ENCODE assay signal across 8 mouse cellular contexts in the genomic region with DNA sequence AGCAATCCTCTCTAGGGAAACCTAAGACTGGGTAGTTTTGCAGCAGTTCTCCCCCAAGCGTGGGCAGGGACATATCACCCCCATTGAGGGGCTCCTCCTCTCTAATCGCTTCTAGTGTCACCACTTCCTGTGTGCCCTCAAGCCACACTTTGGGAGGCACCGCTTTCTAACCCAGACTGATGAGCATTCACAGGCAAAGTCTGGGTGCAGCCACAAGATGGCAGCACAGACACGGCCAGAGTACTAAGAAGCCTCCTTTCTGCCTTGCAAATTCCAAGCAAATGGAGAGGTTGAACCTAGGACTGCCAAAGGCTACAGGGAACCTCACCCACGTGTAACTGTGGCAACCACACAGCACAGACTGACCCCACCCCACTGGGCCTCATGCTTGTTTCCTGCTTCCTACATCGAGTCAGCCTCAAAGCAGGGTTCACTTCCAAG. TPM values are rescaled to one million over a fixed set of nuclear protein-coding genes. Genes with fewer than 3 reads are reported as not detected.
A peak's percentile ranks its signal among the peaks of the same experiment; 100 is the strongest.
DNase-seq lines count a peak whose midpoint lies in the region; ATAC-seq and TF ChIP-seq lines count a peak whose summit lies in the region.

No protein-coding gene starts in this region.

- peak; percentile 97 for TF ChIP-seq CTCF in forebrain, postnatal 0 days (IDR thresholded peaks at IDR 0.05; ENCODE audit: low read depth)

- peaks cover 6% of the 10 kb centered on the region; the same call in 1 of the 2 replicates for H3K27me3 ChIP-seq in forebrain, postnatal 0 days (ENCODE audit: insufficient read depth, low read length)
- H3K27me3 ChIP-seq in hindbrain, embryonic 10.5 days (ENCODE audit: insufficient read depth, poor library complexity, severe bottlenecking): peaks cover 43% of the 10 kb centered on the region

- no peaks in the 10 kb centered on the region for H3K9me3 ChIP-seq in forebrain, postnatal 0 days (ENCODE audit: low read length)
- H3K9me3 ChIP-seq in hindbrain, embryonic 10.5 days: no peaks in the 10 kb centered on the region

- H3K9ac ChIP-seq in forebrain, postnatal 0 days: no peak overlapping the region

- H3K27ac ChIP-seq in forebrain, postnatal 0 days (ENCODE audit: low read depth, low read length): no peak overlapping the region
- peak overlapping the region; percentile 64 for H3K27ac ChIP-seq in hindbrain, embryonic 10.5 days

- no peak overlapping the region for H3K4me2 ChIP-seq in forebrain, postnatal 0 days (ENCODE audit: low read depth)

- peak; percentile 87 for ATAC-seq in forebrain, postnatal 0 days

- H3K4me3 ChIP-seq in forebrain, postnatal 0 days (ENCODE audit: low read depth, low read length): no peak overlapping the region
- peak overlapping the region; percentile 24 for H3K4me3 ChIP-seq in hindbrain, embryonic 10.5 days

- H3K36me3 ChIP-seq in forebrain, postnatal 0 days (ENCODE audit: insufficient read depth): peaks cover 6% of the 10 kb centered on the region
- H3K36me3 ChIP-seq in hindbrain, embryonic 10.5 days: peaks cover 2% of the 10 kb centered on the region

- no peaks in the 10 kb centered on the region for H3K4me1 ChIP-seq in forebrain, postnatal 0 days (ENCODE audit: insufficient read depth)
- H3K4me1 ChIP-seq in hindbrain, embryonic 10.5 days (replicated peaks): peaks cover 34% of the 10 kb centered on the region

- DNase-seq in MEL-GATA-1-ER (ENCODE audit: extremely low read depth, low read depth): peak; percentile 90
- peak; percentile 85 to 90 for DNase-seq in cerebellum, adult 18-20 months
- DNase-seq in forebrain, postnatal 0 days: peak; percentile 87
- DNase-seq in hindbrain, embryonic 10.5 days (ENCODE audit: low spot score): peak; percentile 86
- peak; percentile 82 for DNase-seq in layer of hippocampus, adult 9-11 months
- peak; percentile 91 for DNase-seq in lung, postnatal 10 days
- DNase-seq in retina, adult 2 months (ENCODE audit: low read depth, low spot score): peak; percentile 46
- DNase-seq in thymus, postnatal 25 days: peak; percentile 86

- 2% methylated on average over 6 of the region's 6 CpGs for WGBS in forebrain, postnatal 0 days
- WGBS in hindbrain, embryonic 10.5 days: 3% methylated on average over 6 of the region's 6 CpGs

RNA-seq across cellular contexts. Expression of a gene that starts 3.3 kb away (rescaled TPM):
- 1.7 and 3.3 TPM in 2 replicates for total RNA-seq in forebrain, postnatal 0 days (2014; rRNA removed)
- polyA plus RNA-seq in forebrain, postnatal 0 days (2015; fragmentation: Nextera tagmentation; extraction: Ambion mirVana): 0.92 and 1.2 TPM in 2 replicates
- polyA plus RNA-seq in hindbrain, embryonic 10.5 days (2016; fragmentation: Nextera tagmentation; extraction: Ambion mirVana): 2.6 and 2.7 TPM in 2 replicates

RNA-seq across cellular contexts. Expression of a gene that starts 12.8 kb away (rescaled TPM):
- 38.2 and 40.0 TPM in 2 replicates for total RNA-seq in forebrain, postnatal 0 days (2014; rRNA removed)
- polyA plus RNA-seq in forebrain, postnatal 0 days (2015; fragmentation: Nextera tagmentation; extraction: Ambion mirVana): 17.0 and 17.8 TPM in 2 replicates
- 77.4 and 108 TPM in 2 replicates for polyA plus RNA-seq in hindbrain, embryonic 10.5 days (2016; fragmentation: Nextera tagmentation; extraction: Ambion mirVana)

RNA-seq across cellular contexts. Expression of a gene that starts 17.9 kb away (rescaled TPM):
- 94.6 and 115 TPM in 2 replicates for total RNA-seq in forebrain, postnatal 0 days (2014; rRNA removed)
- polyA plus RNA-seq in forebrain, postnatal 0 days (2015; fragmentation: Nextera tagmentation; extraction: Ambion mirVana): 57.1 and 76.1 TPM in 2 replicates
- 123 and 132 TPM in 2 replicates for polyA plus RNA-seq in hindbrain, embryonic 10.5 days (2016; fragmentation: Nextera tagmentation; extraction: Ambion mirVana)

RNA-seq across cellular contexts. Expression of a gene that starts 21.1 kb away (rescaled TPM):
- total RNA-seq in forebrain, postnatal 0 days (2014; rRNA removed): not detected in 2 replicates
- polyA plus RNA-seq in forebrain, postnatal 0 days (2015; fragmentation: Nextera tagmentation; extraction: Ambion mirVana): not detected in 2 replicates
- polyA plus RNA-seq in hindbrain, embryonic 10.5 days (2016; fragmentation: Nextera tagmentation; extraction: Ambion mirVana): not detected in 2 replicates

RNA-seq across cellular contexts. Expression of a gene that starts 25.2 kb away (rescaled TPM):
- not detected in 2 replicates for total RNA-seq in forebrain, postnatal 0 days (2014; rRNA removed)
- 0.94 TPM in 1 of 2 replicates, not detected in the other for polyA plus RNA-seq in forebrain, postnatal 0 days (2015; fragmentation: Nextera tagmentation; extraction: Ambion mirVana)
- polyA plus RNA-seq in hindbrain, embryonic 10.5 days (2016; fragmentation: Nextera tagmentation; extraction: Ambion mirVana): not detected in 2 replicates
